Mouse (Mus musculus) cerebellum, postnatal 25 days (tissue): ENCODE measurements around the gene Lhx6.
A peak's percentile ranks its signal among the peaks of the same experiment; 100 is the strongest.

Experiments used
- DNase-seq, 2 experiments: peaks; one replicate each; pipeline ENCODE4 v3.0.0; 2021; ENCODE audit warnings: mixed read lengths in 2 of 2

Gene Lhx6

DNA sequence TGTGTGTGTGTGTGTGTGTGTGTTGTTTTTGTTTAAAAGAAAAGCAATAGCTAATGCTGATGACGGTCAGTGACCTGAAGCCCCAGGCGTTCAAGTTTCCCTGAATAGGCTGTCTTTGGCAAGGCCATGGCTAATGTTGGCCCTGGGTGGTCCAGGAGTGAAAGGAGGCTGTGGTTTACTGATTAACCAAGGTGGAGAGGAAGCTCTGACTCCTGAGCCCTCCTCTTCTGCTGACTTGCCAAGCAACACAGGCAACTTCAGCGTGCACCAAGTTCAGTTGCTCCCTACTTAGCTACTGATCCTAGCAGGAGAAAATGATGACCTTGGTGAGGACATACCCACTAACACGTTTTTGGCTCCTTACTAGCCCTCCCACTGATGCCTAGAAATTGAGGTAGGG lies 12.5 kb downstream of the Lhx6 start:
- DNase-seq: no peak

DNA sequence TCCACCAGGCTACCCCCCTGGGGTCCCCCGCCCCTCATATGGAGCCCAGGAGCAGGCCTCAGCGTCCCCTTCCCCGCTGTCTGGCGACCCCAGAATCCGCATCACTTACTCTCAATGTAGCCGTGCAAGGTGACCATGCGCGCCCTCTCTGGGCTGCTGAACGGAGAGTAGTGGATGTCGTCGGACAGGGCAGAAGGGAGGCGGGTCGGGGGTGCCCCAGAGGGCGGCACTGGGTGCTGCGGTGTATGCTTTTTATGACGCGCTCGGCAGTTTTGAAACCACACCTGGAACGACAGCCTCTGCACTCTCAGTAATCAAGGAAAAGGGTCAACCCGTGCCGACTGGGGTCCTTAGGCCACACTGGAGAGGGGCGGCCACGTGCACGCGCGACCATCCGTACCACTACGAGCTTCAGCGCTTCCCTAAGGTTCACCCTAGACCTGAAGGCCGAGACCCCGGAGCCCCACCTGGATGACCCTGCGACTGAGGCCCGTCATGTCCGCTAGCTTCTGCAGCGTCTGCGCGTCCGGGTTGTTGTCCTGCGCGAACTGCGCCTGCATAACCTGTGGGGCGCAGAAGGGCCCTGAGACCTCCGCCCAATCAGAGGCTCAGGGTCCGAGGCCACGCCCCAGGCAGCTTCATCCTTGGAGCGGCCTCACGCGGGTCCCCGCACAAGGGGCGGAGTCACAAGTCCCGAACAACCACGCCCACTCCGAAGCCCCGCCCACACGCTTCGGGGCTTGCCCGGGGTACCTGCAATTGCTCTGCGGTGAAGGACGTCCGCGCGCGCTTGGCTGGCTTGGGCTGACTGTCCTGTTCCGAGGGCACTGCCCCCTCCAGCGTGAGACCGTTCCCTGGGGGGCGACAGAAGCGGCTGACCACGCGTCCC lies 14.1 kb downstream of the Lhx6 start:
- DNase-seq: peak in 1 of 2 experiments; percentile 48

DNA sequence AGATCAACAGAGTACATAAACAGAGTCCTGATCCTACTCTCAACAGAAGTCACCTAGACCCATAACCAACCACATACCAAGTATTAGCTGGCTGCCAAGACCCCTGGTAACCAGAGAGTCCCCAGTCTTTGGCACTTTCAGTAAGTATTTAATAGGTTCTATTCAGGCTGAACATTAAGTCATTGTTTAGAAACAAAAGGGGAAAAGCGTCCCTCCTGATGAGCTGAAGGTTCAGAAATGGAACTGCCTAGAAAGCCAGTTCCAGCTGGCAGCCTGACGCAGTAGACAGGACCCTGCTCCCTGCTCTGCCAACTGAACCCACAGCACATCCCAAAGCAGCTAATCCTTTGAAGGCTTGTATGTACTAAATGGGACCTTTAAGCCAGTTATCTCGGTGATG lies 16.0 kb downstream of the Lhx6 start:
- DNase-seq: no peak

DNA sequence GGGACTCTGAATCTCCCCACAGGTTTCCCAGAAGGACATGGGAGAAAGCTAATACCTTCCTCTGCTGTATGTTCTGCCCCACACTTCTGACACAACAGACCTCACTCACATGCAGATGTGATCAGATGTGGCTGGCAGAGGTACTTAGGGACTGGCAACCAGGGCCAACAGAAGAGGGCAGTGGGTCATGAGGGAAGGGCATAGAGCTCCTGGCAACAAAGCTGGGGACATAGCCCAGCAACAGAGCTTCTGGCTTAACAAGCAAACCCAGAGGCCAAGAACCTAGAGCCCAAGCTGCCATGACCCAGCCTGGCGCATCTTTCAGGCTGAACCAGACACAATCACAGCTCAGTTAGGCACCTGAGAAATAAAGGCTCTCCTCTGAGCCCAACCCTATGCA lies 20.2 kb downstream of the Lhx6 start:
- no peak for DNase-seq

DNA sequence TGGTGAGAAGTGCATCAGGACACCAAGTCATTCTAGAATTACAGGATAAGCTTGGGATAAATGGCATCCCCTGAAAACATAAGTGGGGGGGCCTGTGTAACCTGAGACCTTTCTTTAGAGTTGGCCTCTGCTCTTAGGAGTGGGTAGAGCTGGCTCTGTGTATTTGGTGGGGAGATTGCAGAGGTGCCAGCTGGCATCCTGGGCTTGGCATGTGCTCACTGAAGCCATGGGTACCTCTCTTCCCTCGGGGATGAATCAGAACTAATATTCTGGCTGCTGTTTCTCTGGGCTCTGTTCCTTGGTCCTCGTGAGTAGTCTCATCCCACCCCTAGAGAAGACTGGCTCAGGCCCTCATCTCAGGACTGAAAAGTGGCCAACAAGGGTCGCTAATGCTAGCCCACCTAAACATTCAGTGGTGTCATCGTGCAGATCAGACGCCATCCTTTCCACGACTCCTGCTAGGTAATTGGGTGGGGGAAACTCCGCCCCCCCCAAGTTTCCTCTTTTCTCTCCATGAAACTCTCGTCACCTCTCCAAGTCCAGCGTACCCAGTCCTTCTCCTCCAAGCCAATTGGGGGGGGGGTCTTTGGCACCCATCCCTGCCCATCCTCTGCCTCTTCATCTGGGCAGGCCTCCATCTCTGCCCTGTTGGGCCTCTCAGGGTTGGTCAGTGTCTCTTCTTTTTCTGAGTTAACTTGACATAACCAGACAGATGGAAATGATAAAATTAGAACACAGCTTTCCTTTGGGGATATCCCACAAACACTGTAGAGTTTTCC lies 22.2 kb downstream of the Lhx6 start:
- DNase-seq: no peak

DNA sequence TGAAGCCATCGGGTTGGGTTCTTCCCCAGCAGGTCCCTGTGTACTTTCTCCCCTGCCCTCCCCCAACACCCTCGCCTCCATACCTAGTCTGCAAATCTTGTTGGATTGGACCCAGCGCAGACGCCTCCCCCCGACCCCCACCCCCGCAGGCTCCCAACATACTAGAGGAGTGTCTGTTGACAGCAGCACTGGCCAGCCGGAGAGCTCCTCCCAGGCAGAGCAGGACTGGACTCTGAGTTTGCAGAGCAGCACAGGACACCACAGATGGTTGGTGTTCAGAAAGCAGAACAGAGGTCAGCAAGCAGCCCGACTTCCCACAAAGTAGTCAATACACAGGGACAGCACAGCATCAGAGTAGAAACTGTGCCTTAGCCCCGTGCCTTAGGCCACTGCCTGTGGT lies 23.8 kb downstream of the Lhx6 start:
- no peak for DNase-seq

DNA sequence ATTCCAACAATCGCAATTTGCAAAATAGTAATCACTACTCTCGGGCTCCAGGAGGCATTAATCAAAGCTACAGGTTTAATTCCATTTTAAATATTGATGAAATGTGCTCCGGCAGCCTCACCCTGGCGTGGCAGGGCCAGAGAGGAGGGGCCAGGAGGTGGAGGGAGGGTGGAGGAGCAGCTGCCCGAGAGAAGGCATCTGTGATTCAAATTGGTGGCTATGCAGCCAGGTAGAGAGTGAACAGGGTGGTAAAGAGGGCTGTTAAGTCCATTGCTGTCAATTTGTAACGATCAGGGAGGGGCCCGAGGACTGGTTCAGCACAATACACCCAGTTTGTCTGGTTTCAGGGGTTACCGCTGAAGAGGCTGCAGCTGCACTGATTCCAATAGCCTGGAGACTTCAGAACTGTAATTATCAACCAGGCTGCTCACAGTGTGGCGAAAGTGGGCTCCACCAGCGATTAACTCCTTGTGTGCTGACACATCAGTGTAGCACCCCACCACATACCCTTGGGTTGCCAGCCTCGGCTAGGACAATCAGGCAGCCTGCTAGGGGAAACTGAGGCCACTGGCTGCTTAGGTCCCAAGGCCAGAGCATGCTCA lies 27.9 kb downstream of the Lhx6 start:
- DNase-seq: no peak

DNA sequence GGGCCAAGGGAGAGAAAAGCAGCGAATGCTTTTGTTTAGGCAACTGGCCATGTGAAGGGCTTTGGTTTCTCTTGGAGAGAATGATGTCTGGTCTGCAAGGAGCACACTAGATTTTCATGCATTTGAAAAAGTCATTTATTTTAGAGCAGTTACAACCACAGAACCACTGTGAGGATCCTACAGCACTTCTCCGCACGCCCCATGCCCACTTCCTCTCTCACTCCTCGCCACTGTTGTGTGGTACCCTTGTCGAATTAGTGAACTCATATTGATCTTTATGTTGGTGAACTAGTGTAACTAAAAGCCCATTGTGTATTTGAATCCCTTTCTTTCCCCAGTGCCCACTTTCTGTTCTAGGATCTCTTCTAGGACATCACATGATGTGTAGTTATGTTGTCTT lies 30.0 kb downstream of the Lhx6 start:
- no peak for DNase-seq

DNA sequence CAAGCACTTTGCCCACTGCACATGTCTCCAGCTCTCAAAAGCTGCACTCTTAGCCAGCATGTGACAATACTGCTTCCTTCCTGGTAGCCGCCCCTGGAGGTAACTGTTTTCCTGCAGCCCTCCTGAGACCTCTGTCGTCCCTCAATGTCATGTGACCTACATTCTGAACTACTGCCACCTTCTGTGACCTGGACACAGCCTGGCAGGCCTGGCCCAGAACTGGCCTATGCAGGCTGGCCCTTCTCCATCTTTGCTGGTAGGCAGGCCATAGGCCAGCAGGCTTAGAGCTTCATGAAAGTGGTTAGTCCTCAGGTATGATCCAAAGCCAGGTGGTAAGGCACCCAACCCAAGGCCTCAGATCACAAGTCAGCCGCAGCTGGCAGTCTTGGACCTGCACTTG lies 31.4 kb downstream of the Lhx6 start:
- DNase-seq: no peak

DNA sequence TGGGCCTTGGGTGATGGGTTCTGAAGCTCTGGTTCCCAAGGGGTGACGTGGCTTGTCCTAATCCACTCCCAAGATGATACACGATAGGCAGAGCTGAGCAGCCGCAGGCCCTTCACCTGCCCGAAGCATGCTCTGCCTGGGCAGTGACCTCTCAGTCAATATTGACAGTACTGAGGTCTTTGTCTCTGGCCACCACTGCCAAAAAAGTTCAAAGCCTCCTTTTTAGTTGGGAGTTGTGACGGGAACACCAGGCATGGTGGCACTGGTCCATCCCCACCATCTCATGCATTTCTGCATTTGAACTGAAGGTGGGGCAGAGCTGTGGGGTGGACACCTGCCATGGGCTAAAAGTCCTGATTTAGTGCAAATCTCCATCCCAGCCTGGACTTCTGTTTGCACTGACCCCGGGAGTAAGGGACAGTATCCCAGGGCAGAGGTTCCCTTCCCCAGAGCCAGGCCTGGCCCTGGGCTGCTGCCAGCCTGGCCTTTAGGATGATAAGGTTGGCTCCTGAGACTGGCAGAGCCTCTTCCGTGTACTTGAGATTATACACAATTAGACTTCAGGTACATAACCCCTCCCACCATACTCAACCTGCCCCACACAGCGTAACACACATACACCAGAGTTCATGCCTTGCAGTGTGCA lies 33.4 kb downstream of the Lhx6 start:
- no peak for DNase-seq

DNA sequence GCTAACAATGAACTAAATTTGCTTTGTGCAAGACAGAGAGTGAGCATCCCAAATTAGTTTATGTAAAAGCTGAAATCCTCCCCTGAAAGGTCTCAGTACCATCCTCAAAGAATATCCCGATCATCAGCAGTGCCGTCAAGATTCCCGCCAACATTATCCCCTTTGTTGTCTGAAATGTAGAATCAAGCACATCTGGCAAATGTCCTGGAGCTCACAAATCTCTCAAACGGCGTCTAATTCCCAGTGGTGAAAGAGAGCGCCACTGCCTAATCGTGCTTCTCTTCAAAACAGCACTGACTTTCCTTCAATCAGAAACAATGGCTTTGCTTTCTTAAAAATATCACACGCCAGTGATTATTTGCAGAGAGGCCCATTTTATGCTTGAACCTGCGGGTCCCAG lies 38.1 kb downstream of the Lhx6 start:
- no peak for DNase-seq

DNA sequence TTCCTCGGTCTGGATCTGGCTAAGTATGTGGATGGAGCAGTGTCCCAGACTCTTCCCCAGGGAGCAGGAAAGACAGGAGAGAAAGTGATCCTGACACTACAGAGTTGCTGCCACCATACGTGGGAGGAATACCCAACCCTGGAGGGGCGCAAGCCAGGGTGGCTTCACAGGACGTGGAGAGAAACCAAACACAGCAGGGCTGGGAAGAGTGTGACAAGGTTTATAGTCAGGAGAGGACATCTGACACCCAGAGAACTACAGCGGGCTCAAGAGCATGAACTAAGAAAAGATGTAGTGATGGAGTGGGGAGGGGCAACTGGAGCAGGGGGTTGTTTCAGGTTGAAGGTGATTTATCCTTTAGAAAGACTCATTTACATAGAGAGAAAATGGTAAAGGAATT lies 43.8 kb downstream of the Lhx6 start:
- no peak for DNase-seq

DNA sequence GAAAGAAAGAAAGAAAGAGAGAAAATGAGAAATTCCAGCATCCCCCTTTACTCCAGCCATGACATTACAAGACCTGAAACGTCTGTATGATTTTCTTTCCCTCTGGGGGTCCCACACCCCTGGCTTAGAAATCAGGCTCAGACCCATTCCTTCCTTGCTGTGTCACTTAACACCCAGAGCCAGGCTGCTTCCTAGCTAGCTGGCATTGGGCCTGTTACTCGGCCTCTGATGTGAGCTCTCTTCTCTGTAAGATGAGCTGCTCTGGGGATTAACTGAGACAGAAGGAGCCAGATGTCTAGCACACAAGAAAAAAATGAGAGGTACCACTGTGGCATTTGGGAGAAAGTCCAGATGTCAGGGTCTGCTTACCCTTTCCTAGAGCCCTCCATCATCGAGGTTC lies 49.0 kb downstream of the Lhx6 start:
- no peak for DNase-seq

DNA sequence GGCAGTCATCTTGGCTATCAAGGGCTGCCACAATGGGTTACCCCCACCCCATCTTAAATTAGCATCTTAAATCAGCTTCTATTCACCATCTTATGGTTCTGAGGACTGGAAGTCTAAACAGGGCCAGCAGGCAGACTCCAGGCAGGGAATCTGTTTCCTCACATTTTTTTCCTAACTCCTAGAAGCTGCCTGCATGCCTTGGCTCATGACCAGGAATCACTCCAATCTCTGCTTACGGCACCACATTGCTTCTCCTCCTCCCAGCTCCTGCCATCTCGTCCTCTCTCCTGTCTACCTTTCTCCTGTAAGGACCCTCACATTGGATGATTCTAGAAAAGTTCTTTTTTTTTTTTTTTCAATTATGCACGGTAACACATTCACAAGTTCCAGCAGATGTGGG lies 52.0 kb downstream of the Lhx6 start:
- no peak for DNase-seq

DNA sequence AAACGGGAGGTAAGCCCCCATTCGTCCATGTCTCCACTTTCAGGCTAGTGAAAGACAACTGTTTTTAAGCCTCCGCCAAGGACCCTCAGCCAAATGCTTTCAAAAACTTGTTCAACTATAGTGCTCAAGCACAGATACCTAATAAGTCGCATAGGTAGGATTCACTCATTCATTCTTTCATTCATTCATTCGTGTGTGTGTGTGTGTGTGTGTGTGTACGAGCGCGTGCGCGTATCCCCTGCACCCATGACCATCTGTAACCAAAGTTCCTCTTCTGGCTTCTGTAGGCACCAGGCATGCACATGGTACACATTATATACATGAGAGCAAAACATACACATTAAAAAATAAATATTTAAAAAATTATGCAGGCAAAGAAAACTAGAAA lies 55.6 kb downstream of the Lhx6 start:
- no peak for DNase-seq

DNA sequence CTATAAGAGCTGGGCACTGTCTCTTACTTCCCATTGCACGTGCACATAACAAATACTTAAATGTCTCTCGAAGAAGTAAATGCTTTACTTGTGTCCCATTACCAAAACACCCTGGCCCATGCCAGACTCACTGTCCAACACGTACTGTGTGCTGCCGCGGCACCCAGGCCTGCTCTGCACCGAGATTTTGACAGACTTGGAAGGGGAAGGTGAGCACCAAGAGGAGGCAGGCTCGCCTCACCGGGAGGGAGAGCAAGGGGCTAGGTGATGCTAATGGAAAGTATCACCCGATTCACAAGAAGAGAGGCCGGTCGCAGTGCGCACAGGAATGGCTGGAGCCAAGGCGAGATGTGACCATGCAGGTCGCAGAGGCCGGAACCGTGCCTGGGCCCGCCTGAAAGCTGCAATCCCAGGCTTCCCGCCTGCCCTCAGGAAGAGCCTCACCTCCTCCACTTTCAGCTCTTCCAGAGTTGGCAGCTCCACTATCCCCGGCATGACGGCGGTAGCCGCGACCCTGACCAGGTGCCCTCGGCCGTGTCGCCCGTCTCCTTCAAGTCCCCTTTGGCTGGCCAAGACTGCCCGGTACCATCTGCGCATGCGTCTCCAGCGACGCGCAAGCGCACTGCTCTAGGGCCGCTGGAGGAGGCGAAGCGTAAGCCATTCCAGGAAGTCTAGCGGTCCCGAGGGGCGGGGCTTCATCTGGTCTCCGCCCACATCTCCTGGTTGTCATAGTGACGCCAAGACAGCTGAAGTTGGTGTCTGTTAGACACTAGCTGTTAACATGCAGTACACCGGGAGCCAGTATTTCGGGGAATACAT lies 56.3 kb downstream of the Lhx6 start, which contains the start of the genes Ndufa8 and Morn5:
TSS of gene Ndufa8 (minus strand) at position 659 of the 819 bp plus-strand sequence.
TSS of gene Morn5 (plus strand) at position 711 of the 819 bp plus-strand sequence.
- peak; percentile 99 for DNase-seq

DNA sequence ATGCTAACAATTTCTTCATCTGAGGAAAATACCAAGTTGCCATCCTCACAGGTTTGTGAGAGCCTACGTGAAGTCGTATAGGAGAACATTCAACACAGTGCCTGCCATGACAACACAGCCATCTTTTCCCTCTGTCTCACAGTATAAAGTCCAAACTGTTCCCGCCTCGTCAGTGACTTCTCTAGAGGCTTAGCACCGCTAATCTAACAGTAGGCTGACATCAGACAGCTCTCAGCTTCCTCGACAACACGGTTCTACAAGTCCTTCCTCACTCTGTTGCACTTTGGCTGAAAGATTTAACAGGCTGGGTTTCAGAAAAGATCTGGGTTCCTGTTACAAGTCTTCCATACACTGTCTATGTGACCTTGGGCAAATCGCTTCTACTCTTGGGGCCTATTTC lies 57.0 kb downstream of the Lhx6 start:
- no peak for DNase-seq

DNA sequence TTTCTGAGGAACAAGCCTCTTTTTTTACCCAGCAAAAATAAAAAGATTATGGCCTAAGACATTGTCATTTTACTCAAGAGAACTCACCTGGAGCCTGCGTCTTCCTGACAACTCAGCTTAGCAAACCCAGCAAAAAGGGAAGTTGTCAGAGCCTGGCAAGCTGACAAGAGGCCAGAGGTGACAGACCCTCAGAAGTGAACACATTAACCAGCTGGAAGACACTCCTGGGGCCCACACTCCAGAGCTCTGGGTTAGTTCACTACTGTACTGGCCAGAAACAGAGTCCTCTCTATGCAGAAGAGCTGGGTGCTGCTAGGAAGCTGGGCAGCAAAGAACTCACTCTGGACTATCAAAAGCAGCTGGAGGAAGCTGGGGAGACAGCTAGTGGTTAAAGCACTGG lies 64.3 kb downstream of the Lhx6 start:
- no peak for DNase-seq

DNA sequence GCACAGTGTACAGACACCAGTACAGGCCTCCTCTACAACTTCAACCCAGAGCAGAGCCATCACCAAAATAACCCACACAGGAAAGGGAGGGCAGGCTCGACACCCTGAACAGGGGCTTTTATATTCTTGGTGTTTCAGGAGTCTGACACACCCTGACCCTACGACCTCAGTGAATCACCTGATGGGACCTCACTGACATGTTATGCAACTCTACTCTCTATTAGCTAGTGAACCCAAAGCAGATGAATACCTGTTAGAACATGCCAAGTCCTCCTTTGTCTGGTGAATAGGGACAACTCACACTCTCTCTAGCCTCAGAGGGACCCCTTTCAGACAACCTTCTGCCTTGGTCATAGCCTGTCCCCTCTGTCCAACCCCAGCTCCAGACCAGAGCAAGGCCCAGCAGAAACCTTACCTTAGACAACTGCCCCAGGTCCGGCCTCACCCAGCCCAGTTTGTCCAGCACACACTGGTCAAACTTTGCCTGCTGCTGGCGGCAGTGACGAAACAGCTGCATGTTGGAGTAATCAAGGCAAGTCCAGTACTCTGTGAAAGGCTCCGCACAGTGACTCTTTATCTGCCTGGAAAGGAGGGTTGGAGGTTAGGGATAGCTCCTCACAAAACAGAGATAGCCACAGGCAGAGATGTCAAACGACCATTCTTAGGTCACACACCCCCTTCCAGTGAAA lies 65.8 kb downstream of the Lhx6 start:
- DNase-seq: no peak

DNA sequence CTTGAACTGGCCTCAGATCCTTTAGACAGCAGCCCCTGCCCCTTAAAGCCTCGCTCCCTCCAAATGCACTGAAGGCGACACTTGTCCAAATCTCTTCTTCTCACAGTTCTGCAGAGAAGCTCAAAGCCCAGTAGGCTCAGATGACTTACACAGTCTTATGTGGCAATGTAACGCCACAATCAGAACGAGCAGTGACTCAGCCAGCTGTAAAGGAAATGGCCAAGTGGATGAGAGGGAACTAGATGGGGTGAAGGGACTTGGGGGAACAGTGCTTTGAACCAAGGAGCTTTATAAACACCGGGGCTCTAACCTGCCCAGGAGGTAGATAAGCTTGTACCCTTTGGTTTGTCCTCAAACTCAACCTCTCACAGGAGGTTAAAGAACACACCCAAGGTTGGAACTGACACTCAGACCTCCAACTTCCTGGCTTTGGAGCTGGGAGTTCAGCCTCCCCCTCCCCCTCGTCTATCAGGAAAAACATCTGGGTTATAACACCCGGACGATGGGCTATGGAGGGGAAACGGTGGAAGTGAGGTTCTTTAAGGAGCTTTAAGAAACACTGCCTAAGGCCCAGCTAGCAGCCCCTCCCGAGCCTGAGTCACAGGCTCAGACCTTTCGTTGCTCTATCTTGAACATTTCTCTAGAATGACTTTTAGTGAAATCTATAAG lies 69.7 kb downstream of the Lhx6 start:
- DNase-seq: no peak

DNA sequence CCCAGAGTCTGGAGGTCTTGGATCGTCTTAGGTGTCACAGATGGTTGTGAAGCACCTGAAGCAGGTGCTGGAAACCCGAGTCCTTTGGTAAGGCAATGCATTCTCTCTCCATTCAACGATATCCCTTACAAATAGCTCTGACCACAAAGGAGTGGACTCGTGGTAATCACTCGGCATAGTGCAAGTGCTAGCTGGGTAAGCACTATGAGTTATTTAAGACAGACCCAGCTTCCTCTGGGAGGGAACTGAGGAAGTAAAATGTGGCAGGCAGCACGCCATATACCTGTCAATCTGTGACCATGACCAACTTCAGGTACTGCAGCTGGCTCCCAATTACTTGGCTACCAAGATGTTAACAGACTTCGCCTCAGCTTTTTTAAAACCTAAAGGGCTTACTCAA lies 70.3 kb downstream of the Lhx6 start:
- DNase-seq: no peak
